Mouse (Mus musculus) liver, postnatal 0 days (tissue): ENCODE data around the gene Pcsk7. TPM values are rescaled to one million over a fixed set of nuclear protein-coding genes. Genes with fewer than 3 reads are reported as not detected.
A peak's percentile ranks its signal among the peaks of the same experiment; 100 is the strongest.

ENCODE experiments used
- ATAC-seq: fragments of 200-750 bp; cut with Nextera tagmentation; 2 replicates; pipeline ENCODE4 v1.8.0; 2017; ENCODE audit warnings: mild to moderate bottlenecking, moderate library complexity
- DNase-seq: peaks from one replicate; pipeline ENCODE4 v3.0.0-alpha.2; 2016
- H3K27ac ChIP-seq: fragments of 300-500 bp; sonication (generic); 2 replicates; pipeline ENCODE4 v1.5.1; 2014; ENCODE audit warnings: antibody characterized with exemption, moderate library complexity, mild to moderate bottlenecking, low read depth
- H3K27me3 ChIP-seq: fragments of 300-500 bp; sonication (generic); 2 replicates; pipeline ENCODE4 v1.6.1; 2014; ENCODE audit warnings: low read length, control low read depth, mixed read lengths; ENCODE audit not compliant: insufficient read depth
- H3K36me3 ChIP-seq: fragments of 300-500 bp; sonication (generic); replicated peaks from 2 replicates; pipeline ENCODE4 v1.6.1; 2014; ENCODE audit warnings: mild to moderate bottlenecking, control low read depth, low read length, moderate library complexity, mixed read lengths; ENCODE audit not compliant: insufficient read depth
- H3K4me1 ChIP-seq: fragments of 300-500 bp; sonication (generic); 2 replicates; pipeline ENCODE4 v1.6.1; 2014; ENCODE audit warnings: antibody characterized with exemption, mild to moderate bottlenecking, control low read depth; ENCODE audit not compliant: insufficient read depth
- H3K4me2 ChIP-seq: fragments of 300-500 bp; sonication (generic); 2 replicates; pipeline ENCODE4 v1.6.1; 2014; ENCODE audit warnings: low read depth, mild to moderate bottlenecking, low read length, moderate library complexity, mixed read lengths
- H3K4me3 ChIP-seq: fragments of 300-500 bp; sonication (generic); 2 replicates; pipeline ENCODE4 v1.5.1; 2014; ENCODE audit warnings: low read depth, low read length
- H3K9ac ChIP-seq: fragments of 300-500 bp; sonication (generic); replicated peaks from 2 replicates; pipeline ENCODE4 v1.6.1; 2014; ENCODE audit warnings: mild to moderate bottlenecking, moderate library complexity
- H3K9me3 ChIP-seq: fragments of 300-500 bp; sonication (generic); 2 replicates; pipeline ENCODE4 v1.6.1; 2016; ENCODE audit warnings: mild to moderate bottlenecking, control low read depth, low read length, mixed read lengths
- CTCF ChIP-seq: sonication (generic); IDR thresholded peaks from 2 replicates; pipeline ENCODE4 v1.5.1; 2016; ENCODE audit warnings: antibody characterized with exemption, low read depth
- EP300 ChIP-seq: IDR thresholded peaks from 2 replicates; pipeline ENCODE4 v1.6.1; 2016; ENCODE audit warnings: antibody characterized with exemption, low read depth, mild to moderate bottlenecking
- WGBS: fragments of 180-500 bp; shearing (Covaris S2); extraction: QIAGEN DNeasy Blood & Tissue Kit; methylation state at CpG from one replicate; pipeline ENCODE4 v1.1.7; 2014; ENCODE audit not compliant: insufficient replicate concordance; 5-methylcytosine and 5-hydroxymethylcytosine counted together
- polyA plus RNA-seq: library from polyadenylated mRNA; unstranded; fragments of >200 nt; fragmentation: Nextera tagmentation; extraction: Ambion mirVana; gene quantifications from 2 replicates; pipeline ENCODE4 v1.2.1, GENCODE M21; 2015

Gene Pcsk7
- polyA plus RNA-seq, 1 experiment from 2014 or later = 6.8 TPM

DNA sequence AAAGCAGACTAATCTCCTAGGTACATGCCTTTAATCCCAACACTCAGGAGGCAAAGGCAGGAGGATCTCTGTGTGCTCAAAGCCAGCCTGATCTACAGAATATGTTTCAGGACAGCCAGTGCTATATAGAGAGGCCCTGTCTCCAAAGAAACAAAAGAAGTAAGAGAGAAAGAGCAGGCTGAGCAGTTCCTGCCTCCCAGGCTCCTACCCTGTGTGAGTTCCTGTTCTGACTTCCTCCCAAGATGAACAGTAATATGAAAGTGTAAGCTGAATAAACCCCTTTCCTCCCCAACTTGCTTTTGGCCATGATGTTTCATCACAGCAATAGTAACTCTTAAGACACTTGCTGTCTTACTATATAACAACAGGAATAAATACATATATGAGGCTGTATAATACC is 12.6 kb upstream of the Pcsk7 start:
- H3K9ac ChIP-seq = no peak overlapping the region
- H3K36me3 ChIP-seq = peaks cover 66% of the 10 kb centered on the region
- no peaks in the 10 kb centered on the region for H3K27me3 ChIP-seq
- no peaks in the 10 kb centered on the region for H3K4me1 ChIP-seq
- no peak for DNase-seq
- no peak for ATAC-seq
- H3K4me2 ChIP-seq = no peak overlapping the region
- H3K27ac ChIP-seq = no peak overlapping the region
- H3K4me3 ChIP-seq = no peak overlapping the region
- H3K9me3 ChIP-seq = no peaks in the 10 kb centered on the region
- TF ChIP-seq CTCF = no peak
- TF ChIP-seq EP300 = no peak

DNA sequence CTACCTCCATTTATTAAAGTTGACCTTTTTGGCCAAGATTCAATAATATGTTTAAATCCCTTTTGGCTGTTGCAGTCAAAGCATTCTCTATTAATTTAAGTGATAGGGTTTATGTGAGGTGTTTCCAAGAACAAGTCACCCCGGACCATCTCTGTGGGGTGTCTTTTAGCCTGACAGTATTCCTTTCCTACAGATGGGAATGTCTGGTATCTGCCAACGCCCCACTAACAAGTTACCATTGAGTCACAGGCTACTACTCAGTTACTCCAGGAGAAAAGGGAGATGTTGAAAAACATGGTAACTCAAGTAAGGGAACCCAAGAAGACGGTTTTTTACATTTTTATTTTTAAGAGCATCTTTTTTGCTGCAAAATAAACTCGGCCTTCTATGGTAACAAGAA is 1.1 kb upstream of the Pcsk7 start:
- DNase-seq (no peak), ATAC-seq (no peak)
- TF ChIP-seq CTCF (no peak), EP300 (no peak)
- Histone ChIP-seq H3K4me2 (peak overlapping the region; percentile 76), H3K36me3 (peaks cover 14% of the 10 kb centered on the region), H3K4me1 (peaks cover 17% of the 10 kb centered on the region), H3K27ac (peak overlapping the region; percentile 100), H3K27me3 (no peaks in the 10 kb centered on the region), H3K9me3 (no peaks in the 10 kb centered on the region), H3K9ac (peak overlapping the region; percentile 99; the same call in 1 of the 2 replicates), H3K4me3 (peak overlapping the region; percentile 97)
- WGBS = 72% methylated on average over 4 of the region's 4 CpGs

- peaks cover 20% of the 10 kb centered on the region for H3K36me3 ChIP-seq
- peak; percentile 56 for DNase-seq
- no peak for TF ChIP-seq CTCF
- no peak for TF ChIP-seq EP300
- H3K27me3 ChIP-seq = no peaks in the 10 kb centered on the region
- peak overlapping the region; percentile 99 for H3K9ac ChIP-seq
- H3K9me3 ChIP-seq = no peaks in the 10 kb centered on the region
- peak; percentile 35 for ATAC-seq
- 2% methylated on average over 8 of the region's 27 CpGs for WGBS
- H3K27ac ChIP-seq = peak overlapping the region; percentile 100
- H3K4me2 ChIP-seq = peak overlapping the region; percentile 76
- peaks cover 17% of the 10 kb centered on the region for H3K4me1 ChIP-seq
- peak overlapping the region; percentile 97 for H3K4me3 ChIP-seq
Observed at GRCm38 (mm10) chr9:45905811-45906237, 473 bp upstream of the Pcsk7 start.

- Histone ChIP-seq H3K4me2 (peak overlapping the region; percentile 76), H3K9me3 (no peaks in the 10 kb centered on the region), H3K4me1 (peaks cover 17% of the 10 kb centered on the region), H3K27me3 (no peaks in the 10 kb centered on the region), H3K4me3 (peak overlapping the region; percentile 97), H3K27ac (peak overlapping the region; percentile 100), H3K36me3 (peaks cover 26% of the 10 kb centered on the region), H3K9ac (peak overlapping the region; percentile 99)
- ATAC-seq (peak; percentile 11), DNase-seq (no peak)
- 3% methylated on average over 19 of the region's 19 CpGs for WGBS
- no peak for TF ChIP-seq EP300
- no peak for TF ChIP-seq CTCF
Observed at GRCm38 (mm10) chr9:45907078-45907428, 756 bp downstream of the Pcsk7 start.

DNA sequence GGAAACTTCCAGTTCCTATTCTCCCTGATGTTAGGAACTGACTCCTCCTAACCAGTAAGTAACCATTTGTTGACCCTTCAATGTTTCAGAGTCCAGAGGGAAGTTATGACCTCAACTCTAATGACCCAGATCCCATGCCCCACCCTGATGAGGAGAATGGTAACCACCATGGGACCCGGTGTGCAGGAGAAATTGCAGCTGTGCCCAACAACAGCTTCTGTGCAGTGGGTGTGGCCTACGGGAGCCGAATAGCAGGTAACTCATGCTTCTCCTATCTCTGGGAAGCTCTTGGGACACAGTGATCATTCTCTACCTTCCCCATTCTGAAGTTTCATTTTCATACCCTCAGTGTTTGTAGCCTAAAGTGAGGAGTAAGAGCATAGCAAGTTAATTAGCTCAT is 4.7 kb downstream of the Pcsk7 start:
- Histone ChIP-seq H3K27me3 (no peaks in the 10 kb centered on the region), H3K36me3 (peaks cover 57% of the 10 kb centered on the region), H3K4me3 (no peak overlapping the region), H3K27ac (no peak overlapping the region), H3K9ac (no peak overlapping the region), H3K4me1 (peaks cover 10% of the 10 kb centered on the region), H3K9me3 (no peaks in the 10 kb centered on the region), H3K4me2 (no peak overlapping the region)
- TF ChIP-seq CTCF = no peak
- WGBS = 81% methylated on average over 3 of the region's 3 CpGs
- ATAC-seq = no peak
- no peak for DNase-seq

DNA sequence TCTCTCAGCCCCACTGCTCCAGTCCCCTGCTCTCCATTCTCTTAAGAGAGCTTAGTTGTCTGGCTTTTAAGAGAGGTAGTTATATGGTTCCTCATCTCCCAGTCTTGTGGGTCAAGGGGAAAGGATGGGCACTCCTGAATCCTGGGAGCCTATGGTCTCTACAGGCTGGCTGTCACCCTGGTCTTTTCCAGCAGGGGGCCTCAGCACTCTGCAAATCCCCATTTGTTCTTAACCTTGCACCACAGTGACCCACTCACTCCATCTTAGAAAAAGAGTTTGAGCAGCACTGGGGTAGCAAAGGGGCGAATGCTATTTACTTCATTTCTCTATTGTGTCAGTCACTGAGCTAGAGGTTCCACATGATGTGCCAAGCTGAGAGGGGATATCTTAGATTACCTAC is 5.4 kb downstream of the Pcsk7 start:
- no peak overlapping the region for H3K4me3 ChIP-seq
- no peak overlapping the region for H3K4me2 ChIP-seq
- ATAC-seq (no peak), DNase-seq (peak; percentile 70)
- H3K27ac ChIP-seq = no peak overlapping the region
- no peaks in the 10 kb centered on the region for H3K27me3 ChIP-seq
- peaks cover 63% of the 10 kb centered on the region for H3K36me3 ChIP-seq
- H3K9me3 ChIP-seq = no peaks in the 10 kb centered on the region
- peaks cover 10% of the 10 kb centered on the region for H3K4me1 ChIP-seq
- H3K9ac ChIP-seq = no peak overlapping the region
- no peak for TF ChIP-seq EP300
- TF ChIP-seq CTCF = peak; percentile 79
- WGBS = 59% methylated on average over 1 of the region's 1 CpGs

DNA sequence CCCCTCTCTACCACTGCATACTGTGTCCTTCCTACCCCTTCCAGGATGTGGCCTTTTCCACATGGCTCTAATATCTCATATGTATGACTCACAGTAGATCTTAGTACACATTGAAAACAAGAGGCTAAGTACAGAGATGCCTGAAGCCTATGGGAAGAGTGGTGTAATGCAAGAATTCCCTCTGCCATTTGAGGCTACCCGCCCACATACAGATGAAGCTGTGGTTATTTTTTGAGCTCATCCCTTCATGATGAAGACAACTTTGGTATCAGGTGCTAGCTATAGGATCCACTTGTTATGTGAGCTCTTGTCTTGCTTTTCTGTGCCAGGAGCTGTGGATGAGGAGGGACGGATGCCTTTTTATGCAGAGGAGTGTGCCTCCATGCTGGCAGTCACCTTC is 9.4 kb downstream of the Pcsk7 start:
- TF ChIP-seq CTCF = no peak
- no peak for TF ChIP-seq EP300
- Histone ChIP-seq H3K9ac (no peak overlapping the region), H3K36me3 (peaks cover 79% of the 10 kb centered on the region), H3K27me3 (no peaks in the 10 kb centered on the region), H3K4me3 (no peak overlapping the region), H3K4me2 (no peak overlapping the region), H3K27ac (no peak overlapping the region), H3K4me1 (no peaks in the 10 kb centered on the region), H3K9me3 (no peaks in the 10 kb centered on the region)
- WGBS = 92% methylated on average over 2 of the region's 2 CpGs
- DNase-seq (no peak), ATAC-seq (no peak)
